Mouse (Mus musculus) kidney, adult 18-20 months (tissue): ENCODE results near the gene Smc1b.
A peak's percentile ranks its signal among the peaks of the same experiment; 100 is the strongest.
"Not testable (repeated sequence)": the region's sequence is repeated elsewhere in the genome, so short reads cannot be mapped to it uniquely, and the experiment has no call there.

Experiments used
- DNase-seq: peaks from one replicate; pipeline ENCODE4 v3.0.0; 2021

Smc1b gene

DNA sequence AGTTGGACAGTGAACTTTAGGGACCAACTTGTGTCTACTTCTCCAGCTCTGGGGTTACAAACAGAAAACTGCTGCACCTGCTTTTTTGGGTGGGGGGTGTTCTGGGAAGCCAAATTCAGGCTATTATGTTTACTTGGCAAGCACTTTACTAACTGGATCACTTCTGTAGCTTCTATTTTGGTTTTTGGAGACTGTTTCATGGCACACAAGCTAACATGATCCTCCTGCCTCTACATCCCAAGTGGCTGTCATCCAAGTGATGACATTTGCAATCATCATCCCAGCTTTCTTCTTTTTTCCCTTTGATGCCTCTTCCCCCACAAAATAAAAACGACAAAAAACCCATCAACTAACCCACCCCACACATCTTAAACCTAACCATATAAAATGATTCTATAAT lies 46.1 kb downstream of the Smc1b start:
- no peak for DNase-seq

DNA sequence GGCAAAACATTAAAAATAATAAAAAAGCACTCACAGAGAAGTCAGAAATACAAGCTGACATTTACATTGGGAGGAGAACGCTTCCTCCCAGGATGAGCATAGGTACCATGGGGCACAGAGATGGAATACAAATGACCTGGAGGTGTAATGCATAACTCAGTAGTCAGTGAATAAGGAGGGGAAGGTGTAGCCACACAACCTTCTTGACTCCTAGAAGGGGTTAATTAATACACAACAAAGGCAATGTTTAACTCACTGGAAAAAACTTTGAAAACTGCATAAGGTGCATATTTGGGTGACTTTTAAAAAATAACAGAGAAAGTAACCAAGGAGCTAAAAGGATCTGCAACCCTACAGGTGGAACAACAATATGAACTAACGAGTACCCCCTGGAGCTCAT lies 59.1 kb downstream of the Smc1b start:
- no peak for DNase-seq

DNA sequence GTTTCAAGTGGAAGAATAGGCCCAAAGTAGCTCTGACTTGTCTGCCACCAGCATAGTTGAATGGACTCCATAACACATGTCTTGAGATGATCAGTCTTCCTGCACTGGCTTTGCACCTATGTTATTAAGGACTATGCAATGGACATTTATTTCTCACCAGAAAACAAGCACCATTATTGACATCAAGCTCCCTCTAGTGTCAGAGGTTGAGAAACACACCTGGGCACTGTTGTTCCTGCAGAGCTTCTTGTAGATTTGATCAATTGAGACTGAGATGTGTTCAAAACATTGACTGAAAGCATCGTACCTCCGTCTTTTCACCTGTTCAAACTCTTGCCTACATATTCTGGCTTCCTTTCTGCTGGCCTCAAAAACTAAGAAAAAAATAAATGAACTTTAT lies 61.2 kb downstream of the Smc1b start:
- DNase-seq: peak; percentile 34

DNA sequence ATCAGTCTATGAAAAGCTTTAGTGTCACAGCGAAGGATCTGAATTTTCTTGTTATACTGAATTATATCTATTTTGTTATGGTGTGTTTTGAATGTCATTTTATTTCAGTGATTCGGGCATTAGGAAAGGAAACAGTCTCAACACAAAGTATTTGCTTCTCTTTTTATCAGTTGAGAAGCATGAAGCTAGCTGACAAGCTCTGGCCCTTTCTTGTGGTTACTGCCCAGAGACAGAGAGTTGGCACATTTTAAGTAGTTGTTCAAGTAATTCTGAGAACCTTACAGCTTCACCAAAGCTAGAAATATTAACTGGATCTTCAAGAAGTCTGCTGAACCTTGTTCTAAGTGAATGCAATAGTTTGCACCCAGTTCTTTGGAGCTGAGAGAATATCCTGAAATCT lies 68.3 kb downstream of the Smc1b start:
- no peak for DNase-seq

DNA sequence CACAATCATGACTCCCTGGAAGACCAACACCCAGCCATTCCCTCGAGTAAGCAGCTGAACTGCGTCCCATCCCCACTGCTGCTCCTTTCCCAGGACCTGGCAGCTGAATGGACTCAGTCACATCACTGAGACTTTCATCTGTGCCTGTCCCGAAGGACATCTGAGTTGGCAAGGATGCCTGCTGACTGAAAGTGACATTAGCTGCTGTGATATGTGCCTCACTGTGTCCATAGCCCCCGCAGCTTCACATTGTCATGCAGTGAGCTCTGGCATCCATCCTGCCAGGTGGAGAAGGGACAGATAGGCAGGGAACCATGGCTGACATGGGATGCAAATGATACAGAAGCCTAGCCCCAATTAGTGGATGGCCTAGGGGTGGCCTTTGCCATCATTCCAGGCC lies 76.6 kb downstream of the Smc1b start:
- no peak for DNase-seq

DNA sequence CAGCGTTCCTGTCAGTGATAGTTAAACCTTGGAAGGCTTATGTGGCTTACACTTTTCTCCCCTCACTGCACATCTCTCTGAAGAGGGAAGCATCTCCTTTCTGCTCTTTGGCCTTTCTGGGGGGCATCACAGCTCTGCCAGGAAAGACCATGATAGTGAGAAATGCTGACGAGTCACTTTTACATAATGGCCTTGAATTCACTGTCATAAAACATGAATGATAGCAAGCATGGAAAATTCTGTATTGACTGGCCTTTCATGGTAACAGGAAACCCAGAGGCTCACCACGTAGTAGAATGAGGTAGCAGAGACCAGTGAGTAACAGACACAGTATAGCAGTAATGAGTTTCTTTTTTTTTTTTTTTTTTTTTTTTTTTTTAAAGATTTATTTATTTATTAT lies 77.7 kb downstream of the Smc1b start:
- no peak for DNase-seq

DNA sequence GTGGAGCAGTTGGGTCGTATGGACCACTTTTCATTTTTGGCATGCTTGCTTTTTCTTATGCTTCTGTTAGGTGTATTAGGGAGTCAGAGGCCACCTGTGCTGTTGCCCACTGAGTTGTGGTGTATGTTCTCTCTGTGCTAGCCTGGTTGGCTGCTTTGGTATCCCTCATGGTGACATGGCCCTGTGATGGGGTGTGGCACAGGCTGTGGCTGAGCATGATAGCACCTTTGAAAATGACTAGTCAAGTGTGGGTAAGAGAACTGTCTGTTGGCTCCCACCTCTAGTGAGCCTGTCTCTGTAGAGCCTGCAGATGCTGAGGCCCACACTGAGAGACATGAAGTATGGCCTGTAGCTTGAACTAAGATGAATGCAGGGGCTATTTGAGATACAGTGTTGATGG lies 82.0 kb downstream of the Smc1b start:
- no peak for DNase-seq

DNA sequence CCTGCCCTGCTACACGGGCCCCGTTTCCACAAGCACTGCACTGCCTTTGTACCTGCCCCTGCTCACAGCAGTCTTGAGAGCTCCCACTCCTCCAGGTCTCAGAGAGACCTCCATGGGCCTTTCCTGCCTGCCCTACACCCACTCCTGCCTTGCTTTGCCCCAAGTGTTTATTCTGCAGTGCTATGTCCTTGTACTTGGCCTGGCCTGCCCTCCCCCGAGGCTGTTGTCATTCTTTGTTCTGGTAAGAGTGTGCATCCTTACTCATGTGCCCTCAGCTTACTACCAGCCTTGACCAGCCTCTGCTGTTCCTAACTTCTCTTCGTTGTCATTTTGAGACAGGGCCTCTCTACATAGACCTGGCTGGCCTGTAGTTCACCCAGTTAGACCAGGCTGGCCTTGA lies 83.9 kb downstream of the Smc1b start:
- no peak for DNase-seq

DNA sequence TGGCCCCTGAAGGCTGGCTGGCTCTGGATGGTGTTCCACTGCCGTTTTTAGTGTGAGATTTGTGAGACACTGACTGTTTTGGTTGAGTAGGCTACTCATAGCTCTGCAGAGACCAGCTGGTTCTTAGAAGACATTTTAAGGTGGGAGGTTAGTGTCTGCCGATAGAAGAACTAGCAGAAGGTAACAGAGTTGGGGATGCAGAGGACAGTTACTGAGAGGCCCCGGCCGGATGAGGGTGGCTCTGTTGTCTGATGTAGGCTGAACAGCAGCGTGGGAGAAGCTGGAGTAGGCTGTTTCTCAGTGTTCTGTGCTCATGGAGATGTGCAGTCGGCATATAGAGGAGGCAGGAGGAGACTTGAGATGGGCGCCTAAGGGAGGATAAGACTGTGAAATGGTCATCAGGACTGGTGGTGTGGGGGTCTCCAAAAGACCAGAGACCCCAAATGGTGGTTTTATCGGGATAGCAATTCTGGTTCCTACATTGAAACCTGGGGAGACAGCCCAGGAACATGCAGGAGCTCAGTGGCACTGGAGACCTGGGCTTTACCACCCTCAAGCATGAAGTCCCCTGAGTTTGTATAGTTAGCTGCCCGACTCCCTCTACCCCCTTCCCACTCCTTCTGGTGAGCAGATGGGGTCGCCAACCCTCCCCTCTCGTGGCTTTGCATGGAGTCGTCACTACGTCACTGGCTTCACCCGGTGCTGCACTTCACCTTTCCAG lies 85.4 kb downstream of the Smc1b start:
- no peak for DNase-seq

DNA sequence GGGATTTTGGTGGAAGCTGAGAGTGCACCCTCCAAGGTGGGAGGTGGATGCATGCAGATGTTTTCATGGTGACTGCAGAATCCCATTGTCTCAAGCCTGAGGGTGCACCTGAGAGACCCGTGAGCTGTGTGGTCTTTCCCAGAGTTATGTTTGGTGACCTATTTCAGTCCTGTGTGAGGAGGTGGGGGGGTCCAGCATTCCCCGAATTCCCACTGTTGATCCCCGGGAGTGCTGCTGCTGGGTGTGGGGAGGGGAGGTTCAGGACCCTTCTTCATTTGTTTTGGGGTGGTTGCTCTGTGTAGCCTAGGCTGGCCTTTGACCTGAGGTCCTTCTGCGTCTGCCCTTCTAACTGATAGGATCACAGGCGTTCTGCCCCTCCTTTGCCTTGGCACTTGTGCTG lies 88.0 kb downstream of the Smc1b start:
- DNase-seq: no peak

DNA sequence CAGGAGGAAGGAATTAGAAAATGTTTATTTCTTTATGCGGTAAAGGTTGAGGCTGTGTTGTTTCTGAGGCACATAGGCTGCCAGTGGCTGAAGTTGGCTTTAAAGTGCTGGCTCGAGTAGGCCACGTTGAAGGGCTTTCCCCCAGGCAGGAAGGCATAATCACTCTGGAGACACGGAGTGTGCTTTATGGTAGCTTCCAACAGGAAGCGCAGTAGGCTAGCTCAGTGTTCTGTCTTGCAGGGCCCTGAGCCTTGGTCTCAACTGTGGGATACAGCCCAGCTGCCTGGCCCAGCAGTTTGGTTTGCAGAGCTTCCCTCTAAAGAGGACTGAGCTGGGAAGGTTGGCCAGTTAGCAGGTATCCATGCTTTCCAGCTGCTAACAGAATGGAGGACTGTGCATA lies 88.6 kb downstream of the Smc1b start:
- DNase-seq: no peak

DNA sequence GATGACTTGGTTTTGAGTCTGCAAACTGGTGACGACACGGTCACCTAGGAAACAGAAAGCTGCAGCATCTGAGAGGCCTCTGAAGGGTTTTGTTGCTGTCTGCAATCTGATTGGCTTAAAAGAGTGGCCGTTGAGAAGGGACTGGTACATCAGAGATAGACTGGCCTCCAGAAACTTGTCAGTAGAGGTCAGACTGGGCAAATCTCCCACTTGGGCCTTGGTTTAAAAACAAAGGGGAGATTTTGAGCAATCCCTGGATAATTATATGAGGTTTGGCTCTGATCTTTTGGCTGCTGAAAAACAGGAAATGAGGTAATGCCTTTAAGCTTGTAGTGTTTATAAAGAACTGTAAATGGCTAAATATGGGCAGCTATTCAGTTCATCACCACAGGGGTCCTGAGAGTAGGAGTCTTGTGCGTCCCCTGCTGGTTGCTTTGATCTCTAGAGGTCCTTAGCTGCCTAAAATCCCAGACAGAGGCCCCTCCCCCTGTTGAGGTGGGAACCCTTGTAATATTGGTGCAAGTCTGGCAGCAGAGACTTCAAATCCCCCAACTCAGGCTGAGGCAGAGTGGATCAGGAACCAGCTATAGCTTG lies 89.3 kb downstream of the Smc1b start:
- peak; percentile 35 for DNase-seq

DNA sequence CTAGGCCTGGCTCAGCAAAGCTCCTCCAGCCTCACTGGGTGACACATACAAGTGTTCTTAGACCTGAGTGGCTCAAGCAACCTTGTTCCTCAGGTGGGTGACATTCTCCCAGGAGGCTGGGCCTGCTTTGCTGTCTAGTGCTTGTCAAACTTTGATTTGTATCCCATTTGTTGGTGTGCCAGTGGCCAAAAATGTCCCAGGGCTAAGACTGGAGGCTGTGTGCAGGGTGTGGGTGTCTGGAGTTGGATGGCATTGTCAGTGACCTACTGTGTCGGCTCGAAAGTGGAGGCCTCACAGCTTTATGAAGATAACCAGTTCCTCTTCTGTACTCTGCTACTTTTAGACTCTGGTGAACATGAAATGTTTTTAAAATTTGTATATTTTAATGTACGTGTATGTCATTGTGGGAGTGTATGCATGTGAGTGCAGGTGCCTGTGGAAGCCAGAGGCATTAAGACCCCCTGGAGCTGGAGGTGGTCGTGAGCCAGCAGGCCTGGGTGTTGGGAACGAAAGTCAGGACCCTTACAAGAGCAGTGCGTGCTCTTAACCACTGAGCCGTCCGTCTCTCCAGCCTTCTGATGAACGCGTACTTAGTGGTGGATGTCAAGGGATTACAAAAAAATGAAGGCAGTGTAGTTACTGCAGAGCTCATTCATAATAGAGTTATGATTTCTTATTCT lies 90.1 kb downstream of the Smc1b start:
- DNase-seq: no peak

DNA sequence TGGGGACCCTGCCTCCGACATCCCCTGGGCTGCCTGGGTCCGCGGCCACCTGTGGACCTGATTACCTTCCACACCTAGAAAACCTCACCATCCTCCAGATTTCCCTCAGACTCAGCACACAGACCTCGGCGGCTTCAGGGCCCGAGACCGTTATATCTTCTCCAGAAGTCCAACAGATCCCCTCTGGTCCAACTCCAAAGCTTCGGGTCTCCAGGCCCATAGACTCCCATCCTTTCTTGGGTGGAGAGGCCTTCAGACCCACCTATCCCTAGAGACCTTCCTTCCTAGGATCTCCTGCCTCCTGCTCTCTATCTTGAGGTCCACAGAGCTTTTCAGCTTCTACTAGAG lies 94.4 kb downstream of the Smc1b start:
- no peak for DNase-seq

DNA sequence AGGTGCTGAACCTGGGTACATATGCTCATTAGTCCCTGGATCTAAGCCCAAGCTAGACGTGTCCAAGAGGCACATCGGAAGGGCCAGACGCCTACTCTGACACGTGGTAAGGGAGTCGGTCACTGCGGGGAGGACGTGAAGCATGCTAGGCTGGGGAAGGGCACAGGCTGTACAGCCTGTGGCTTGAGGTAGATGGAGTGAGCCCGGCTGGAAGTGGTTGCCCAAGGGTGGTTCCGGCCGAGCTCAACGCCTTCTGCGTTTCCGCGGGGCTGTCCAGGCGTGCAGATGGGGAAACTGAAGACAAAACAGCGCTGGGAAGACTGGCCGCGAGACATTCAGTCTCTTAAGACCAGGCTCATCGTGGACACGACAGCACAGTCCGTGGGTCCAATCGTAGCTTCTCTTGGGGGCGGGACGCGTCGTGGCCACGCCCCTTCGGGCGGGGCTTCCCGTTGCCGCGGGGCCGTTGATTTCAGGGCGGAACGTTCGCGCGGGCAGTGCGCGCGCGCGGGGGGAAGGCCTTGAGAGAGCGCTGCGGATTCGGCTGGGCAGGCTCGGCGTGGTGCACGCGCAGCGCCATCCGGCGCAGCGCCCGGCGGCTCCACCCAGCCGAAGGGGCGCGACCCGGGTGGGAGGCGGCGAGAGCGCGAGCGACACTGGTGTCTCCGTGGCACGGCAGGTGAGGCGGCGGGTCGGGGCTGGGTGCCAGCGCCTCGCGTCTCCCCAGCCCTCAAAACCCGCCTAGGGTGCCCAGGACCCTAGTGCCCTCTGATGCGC lies 95.0 kb downstream of the Smc1b start:
- peak; percentile 99 for DNase-seq

DNA sequence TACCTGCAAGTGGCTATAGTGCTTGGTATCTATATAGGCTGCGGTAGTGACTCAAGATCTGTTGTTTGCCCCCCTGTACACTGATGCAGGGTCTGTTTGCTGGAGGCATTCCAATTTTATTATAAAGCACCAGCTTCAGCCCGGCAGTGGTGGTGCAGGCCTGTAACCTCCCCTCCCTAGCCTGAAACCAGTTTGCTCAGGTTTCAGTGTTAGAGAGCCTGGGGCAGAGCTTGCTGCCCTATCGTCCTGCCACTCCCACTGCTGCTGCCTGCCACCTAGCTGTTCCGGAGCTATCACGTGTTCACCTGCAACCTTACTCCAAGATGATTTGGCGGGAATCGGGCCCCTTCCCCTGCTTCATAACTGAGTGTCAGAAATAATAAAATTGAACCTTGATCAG lies 97.8 kb downstream of the Smc1b start:
- peak; percentile 21 for DNase-seq

DNA sequence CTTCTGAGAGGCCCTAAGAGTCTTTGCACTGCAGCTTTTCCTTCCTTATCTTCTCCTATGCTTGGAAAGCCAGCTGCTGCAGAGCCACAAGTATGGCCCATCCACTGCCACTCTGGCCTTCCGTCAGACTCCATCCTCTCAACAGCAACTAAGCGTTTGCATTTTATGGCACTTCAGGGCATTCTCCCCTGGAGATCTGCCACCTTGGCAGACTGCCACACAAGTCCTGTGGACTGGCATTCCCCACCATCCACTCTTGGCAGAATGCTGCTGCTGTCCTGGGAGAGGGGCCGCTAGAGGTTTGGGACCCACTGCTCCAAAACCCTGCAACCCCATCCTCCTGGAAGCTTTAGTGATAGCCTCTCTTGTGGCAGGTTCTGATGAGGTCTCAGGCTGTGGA lies 99.9 kb downstream of the Smc1b start:
- peak; percentile 56 for DNase-seq

DNA sequence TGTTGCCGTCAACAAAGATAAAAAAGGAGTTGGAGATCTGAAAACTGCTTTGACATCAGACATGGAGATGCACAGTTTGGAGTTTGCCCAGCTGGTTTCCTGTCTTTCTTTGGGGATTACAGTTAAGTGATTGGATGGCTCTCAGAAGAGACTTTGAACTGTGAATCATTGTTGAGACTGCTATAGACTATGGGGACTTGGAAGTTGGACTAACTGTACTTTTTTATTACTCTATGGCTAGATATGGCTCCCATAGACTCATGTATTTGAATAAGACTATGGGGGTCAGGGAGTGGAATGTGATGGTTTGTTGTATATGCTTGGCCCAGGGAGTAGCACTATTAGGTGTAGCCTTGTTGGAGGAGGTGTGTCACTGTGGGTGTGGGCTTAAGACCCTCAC lies 101.1 kb downstream of the Smc1b start:
- DNase-seq: not testable (repeated sequence)

DNA sequence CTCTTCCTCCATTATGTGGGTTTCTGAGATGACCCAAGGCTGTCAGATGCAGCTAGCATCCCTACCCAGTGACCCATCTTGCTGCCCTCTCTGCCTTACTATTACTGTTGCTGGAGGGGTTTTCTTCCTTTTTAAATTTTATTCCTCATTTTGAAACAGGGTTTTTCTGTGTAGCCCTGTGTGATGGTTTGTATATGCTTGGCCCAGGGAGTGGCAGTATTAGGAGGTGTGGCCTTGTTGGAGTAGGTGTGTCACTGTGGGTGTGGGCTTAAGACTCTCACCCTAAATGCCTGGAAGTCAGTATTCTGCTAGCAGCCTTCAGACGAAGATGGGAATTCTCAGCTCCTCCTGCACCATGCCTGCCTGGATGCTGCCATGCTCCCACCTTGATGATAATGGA lies 103.1 kb downstream of the Smc1b start, which contains the start of gene Fam118a:
Fam118a (plus strand) TSS at position 301 of the 400 bp plus-strand sequence.
- not testable (repeated sequence) for DNase-seq

DNA sequence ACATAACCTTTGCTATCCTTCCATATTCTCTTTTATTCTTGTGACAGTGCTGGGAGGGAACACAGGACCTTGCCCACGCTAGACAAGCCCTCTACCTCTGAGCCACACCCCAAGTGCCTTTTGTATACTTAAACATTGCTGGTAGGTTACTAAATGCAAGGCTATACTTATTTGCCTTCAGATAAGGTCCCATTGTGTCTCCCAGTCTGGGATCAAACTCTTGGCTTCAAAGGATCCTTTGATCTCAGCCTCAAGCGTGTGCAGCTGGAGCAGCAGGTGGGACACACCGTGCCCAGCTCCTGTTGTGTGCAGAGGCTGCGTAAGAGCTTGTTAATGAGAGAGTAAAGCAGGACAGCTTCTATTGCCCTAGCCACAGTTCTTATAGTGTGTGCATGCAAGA lies 104.0 kb downstream of the Smc1b start:
- DNase-seq: no peak

DNA sequence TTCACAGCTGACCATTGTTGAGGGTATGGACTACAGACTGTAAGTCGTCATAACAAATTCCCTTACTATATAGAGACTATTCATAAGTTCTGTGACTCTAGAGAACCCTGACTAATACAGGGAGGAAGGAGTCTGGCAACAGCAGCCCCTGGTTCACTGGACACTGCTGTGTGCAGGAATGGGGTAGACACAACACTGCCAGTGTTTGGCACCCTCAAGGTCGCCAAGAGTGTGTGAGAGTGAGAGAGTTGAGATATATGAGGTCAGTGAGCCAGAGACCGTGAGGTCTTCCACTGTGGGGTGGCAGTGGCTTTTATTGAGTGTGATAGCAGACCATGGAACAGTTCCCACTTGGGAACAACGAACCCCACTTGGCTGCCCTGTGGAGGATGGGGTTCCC lies 105.6 kb downstream of the Smc1b start:
- DNase-seq: no peak

DNA sequence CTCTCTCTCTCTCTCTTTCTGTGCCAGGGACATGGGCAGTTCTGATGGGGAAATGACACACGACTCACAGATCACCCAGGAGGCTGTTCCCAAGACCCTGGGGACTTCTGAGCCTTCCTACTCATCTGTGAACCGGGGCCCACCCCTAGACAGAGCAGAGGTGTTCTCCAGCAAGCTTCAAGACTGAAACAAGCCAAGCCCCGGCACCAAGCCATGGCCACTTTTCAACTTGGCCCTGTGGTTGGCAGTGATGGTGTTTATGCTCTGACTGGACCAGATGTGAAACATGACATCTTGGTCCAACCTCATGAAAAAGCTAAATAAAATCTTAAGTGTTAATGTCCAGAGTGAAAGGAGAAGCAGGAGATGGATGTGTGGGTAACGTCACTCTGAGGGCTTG lies 109.6 kb downstream of the Smc1b start:
- DNase-seq: no peak

DNA sequence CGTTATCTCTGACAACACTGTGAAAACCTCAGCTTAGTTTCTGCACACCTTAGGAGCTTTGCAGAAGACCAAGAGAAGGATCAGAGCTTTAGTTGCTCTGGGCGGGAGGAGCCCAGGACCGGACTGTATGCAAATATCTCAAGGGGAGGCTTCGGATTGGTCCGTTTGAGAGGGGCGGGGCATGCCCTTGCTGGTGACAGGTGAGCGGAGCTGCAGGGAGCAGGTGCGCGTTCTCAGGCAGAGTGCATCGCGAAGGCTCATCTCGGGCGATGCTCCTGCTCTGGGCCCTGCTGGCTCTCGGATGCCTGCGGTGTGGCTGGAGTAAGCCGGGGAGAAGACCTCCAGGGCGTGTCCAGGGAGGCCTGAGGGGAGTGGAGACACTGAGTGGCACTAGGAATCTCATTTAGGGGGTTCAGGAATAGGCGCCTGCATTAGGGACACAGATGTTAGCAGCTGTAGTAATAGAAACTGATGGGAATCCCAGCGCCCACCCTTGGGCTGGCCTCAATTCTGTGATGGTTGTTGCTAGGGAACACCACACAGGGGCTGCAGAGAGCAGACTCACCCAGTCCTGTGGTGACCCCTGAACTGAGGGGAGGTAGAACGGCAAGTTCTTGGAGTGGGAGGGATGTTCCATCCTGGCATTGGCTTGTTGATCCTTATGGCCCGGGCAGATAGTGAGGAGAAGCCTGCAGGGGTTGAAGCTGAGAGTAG lies 114.7 kb downstream of the Smc1b start, which contains the start of gene Upk3a:
Upk3a (plus strand) TSS at position 191 of the 714 bp plus-strand sequence.
- DNase-seq: peak; percentile 51
